Mouse (Mus musculus): ENCODE measurements at regions not wholly inside any gene's neighbourhood (a gene's known extent, or its start where the extent isn't known, plus 50 kb on each side); places are given as distances from the start of the nearest gene placed in this dataset.
A peak's percentile ranks its signal among the peaks of the same experiment; 100 is the strongest.

DNA sequence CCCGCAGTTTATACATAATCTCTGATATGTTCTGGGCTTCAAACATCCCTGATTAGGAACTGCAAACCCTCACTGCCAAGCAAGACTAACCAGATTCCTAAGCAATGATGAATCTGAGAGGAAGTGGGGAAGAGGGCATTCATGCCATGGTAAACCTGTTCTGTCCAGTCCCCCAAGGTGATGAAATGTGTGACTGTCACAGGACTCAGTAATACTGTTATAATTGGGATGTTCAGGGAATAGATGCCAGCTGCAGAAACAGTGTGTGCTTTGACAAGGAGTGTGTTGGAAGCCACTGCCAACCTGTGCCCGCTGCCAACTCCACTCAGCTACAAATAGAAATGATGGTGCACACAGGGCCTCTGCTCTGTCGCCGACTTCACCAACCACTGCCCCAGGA is 466.0 kb downstream of the Efna5 start:
- peak; percentile 3 to 10 for DNase-seq (ENCODE audit: low spot score in 2 of 2)

GRCm38 (mm10) chr17:62412666-62413180 is 468.4 kb downstream of the Efna5 start:
- no peak for DNase-seq (ENCODE audit: low spot score in 2 of 2)

DNA sequence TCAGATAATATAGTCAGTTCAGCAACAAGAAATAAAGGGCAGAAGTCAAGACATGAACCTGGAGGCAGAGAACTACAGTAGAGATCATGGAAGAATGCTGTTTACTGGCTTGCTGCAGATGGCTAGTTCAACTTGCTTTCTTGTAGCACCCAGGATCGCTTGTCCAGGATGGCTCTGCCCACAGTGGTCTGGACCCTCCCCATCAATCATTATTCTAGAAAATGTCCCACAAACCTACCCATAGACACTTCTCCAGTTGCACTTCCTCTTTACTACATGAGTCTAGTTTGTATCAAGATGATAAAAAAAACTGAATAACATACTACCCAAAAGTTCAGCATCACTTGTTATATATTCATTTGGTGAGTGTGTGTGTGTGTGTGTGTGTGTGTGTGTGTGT is 477.4 kb downstream of the Efna5 start:
- no peak for DNase-seq (ENCODE audit: low spot score in 2 of 2)

DNA sequence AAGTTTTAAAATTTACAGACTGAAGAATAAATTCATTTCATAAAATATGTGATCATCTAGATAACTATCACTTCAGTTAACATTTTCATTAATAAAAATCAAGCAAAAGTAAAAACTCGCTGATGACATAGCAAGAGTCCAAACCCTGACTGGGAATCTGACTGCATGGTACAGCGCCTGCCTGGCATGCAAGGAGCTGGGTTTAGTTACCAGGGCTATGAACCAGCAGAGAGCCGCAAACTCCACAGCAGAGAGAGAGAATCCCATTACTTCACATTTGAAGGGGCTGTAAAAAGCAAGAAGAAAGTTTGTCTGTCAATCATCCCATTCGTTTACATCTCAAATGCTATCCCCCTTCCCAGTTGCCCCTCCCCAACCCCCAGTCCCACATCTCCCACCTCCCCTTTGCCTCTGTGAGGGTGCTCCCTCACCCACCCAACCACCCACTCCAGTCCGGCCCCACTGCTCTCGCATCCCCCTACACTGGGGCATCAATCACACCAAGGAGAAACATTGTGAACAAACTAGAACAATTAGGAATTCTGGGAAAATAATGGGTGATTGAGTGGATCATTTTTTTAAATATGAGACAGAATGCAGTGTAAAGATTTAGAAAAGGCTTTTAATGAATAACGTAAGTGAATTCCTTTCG is 487.6 kb downstream of the Efna5 start:
- DNase-seq (ENCODE audit: low spot score in 2 of 2) = no peak

- no peak for DNase-seq (ENCODE audit: low spot score in 2 of 2)
Observed at GRCm38 (mm10) chr17:62384053-62384452, 497.1 kb downstream of the Efna5 start.

DNA sequence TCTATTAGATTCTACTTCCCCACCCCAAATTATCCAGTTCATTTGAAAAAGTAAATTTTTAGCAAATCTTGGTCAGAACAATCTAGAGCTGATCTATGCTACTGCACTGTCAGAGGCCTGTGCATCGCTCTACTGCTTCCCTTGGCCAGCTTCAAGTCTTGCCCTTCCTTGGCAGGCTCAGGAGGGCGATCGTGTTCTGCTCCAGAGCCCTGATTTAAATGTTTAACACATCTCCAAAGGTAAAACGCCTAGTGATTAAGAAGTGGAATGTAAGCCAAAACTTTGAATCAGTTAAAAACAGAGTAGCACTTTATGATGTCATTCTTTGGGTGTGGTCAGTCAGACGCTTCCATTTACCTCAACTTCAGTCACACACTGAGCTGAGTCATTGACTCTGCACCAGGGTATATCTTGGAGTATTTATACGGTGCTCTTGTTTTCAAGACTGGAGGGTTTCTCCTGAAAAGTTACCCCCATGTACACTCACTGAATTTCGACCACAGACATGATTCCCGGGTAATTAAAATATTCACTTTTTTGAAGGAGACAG is 502.2 kb downstream of the Efna5 start:
- DNase-seq (ENCODE audit: low spot score in 2 of 2) = no peak

DNA sequence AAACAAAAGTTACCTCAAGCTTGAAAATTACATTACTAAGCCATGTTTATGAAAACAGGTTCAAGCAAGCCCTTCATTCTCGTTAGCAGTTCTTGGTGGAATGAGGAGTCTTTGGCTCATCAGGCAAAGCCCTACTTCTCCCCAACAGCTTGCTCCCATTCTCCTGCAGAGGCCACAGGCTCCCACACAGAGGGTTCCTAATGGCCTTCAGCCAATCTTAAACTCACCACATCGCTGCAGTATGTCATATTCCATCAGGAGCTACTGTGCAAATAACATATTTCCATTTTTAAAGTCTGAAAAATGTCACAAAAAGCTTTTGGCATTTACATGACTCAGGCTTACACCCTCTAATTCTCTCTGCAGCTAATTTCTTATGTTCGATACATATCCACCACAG is 512.0 kb downstream of the Efna5 start:
- DNase-seq (ENCODE audit: low spot score in 2 of 2) = peak; percentile 4 to 5

DNA sequence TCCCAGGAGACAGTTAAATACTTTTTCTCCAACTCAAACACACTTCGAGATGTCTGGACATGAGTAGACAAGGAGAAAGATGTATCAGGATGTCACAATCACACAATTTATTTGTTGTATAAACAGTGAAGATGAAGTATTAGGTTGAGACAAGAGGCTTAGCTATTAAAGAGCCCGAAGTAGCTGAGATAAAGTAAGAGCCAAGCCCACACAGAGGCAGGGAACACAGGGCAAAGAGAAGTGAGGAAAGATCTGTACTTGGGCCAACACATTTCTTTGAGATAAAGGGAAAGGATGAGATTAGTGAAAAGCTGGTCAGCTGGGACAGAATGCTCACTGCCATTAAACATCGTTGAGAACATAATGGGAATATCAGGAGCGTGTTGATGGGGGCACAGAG is 513.2 kb downstream of the Efna5 start:
- DNase-seq (ENCODE audit: low spot score in 2 of 2) = no peak

- no peak for DNase-seq (ENCODE audit: low spot score in 2 of 2)
Observed at GRCm38 (mm10) chr17:62358323-62358722, 522.8 kb downstream of the Efna5 start.

DNA sequence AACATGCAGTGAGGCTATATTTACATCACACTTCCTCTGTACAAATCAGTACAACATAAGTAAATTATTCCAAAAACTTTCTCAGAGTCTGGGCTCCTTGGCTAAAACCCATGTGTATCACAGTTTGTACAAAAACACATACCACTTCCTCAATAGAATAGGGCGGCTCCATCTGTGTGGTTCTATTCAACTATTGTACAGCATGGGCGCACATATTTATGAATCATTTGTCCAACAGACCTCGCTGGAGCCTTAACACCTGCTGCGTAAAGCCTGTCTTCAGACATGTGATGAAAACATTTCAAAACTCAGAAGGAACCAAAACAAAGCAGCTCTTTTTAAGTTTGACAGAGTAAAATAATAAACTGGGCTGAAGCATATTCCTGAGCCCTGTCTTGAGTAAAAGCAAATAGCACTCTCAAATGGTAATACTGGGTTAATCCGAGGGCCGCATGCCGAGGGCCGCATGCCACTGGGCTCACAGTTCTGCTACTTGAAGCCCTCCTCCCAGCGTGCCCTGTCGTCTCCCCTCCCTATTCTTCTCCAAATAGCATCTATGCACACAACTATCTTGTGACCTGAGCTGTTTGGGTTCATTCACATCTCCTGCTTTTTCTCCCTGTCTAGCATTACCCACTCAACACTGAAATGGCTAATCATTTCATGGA is 543.1 kb downstream of the Efna5 start:
- no peak for DNase-seq (ENCODE audit: low spot score in 2 of 2)

DNA sequence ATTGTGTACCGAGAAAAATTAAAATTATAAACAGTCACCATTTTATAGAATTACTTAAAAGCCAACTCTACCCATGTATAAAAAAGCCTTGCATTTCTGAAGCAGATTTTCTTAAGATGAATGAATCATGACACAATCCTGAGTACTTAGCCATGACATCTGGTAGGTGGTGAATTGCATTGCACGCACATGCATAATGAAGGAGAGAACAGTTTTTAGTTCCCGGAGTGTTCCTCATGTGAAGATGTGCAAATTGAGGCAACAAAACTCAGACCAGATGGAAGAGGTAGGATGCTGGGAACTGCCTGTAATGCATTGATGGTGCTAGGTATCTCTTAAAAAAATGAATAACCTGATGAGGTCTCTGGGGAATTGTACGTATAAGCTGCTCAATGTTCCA is 550.9 kb downstream of the Efna5 start:
- no peak for DNase-seq (ENCODE audit: low spot score in 2 of 2)

- no peak for DNase-seq (ENCODE audit: low spot score in 2 of 2)
Observed at GRCm38 (mm10) chr17:62326844-62327243, 554.3 kb downstream of the Efna5 start.

GRCm38 (mm10) chr17:62319033-62319432 is 562.1 kb downstream of the Efna5 start:
- no peak for DNase-seq (ENCODE audit: low spot score in 2 of 2)

DNA sequence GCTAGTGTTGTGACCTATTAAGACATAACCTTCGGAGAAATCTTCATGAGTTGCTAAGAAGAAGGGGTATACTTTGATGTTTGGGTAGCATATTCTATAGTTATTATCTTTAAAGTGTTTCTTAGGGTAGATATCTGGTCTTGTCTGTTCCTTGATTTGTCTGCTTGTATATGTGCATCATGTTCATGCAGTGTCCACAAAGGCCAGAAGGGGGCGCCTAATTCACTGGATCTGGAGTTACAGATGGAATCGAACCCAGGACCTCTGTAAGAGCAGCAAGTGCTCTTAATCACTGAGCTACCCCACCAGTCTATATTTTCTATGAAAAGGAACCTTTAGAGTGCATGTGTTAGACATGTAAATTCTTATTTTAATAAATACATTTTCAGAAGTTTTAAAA is 571.1 kb downstream of the Efna5 start:
- no peak for DNase-seq (ENCODE audit: low spot score in 2 of 2)

GRCm38 (mm10) chr17:62307111-62307510 is 574.0 kb downstream of the Efna5 start:
- no peak for DNase-seq (ENCODE audit: low spot score in 2 of 2)

GRCm38 (mm10) chr17:62306524-62306923 is 574.6 kb downstream of the Efna5 start:
- DNase-seq (ENCODE audit: low spot score in 2 of 2) = no peak

DNA sequence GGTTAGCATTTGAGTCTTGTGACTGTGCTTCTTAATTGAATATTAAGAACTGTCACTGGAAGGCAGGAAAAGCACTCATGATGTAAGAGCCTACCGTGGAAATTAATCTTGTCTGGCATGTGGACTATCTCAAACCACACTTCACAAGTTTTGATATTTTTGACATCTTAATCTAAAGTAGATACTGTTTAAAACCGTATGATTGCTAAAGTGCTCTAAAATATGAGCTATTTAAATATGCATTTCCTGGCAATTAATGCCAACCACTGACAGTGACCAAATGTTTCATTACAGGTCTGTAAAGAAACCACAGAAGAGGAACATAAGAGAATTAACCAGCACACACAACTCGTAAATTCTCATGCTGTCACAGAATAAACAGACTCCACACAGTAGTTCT is 576.0 kb downstream of the Efna5 start:
- no peak for DNase-seq (ENCODE audit: low spot score in 2 of 2)

DNA sequence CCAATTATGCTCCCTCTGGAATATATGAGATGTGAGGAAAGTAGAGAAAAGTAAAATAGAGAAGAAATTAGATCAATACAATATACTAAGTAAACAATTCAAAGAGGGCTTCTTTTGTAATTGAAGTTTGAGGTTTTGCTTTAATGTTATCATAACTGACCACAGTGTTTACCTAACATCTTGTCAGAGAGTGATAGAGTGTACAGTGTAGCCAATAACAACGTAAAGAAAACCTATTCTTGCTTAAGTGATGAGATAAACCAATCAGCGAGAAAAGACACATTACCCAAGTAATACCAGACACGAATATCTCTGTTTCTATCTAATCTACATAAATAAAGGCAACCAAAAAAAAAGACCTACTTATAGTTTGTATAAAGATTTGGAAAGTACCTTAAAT is 577.0 kb downstream of the Efna5 start:
- no peak for DNase-seq (ENCODE audit: low spot score in 2 of 2)

DNA sequence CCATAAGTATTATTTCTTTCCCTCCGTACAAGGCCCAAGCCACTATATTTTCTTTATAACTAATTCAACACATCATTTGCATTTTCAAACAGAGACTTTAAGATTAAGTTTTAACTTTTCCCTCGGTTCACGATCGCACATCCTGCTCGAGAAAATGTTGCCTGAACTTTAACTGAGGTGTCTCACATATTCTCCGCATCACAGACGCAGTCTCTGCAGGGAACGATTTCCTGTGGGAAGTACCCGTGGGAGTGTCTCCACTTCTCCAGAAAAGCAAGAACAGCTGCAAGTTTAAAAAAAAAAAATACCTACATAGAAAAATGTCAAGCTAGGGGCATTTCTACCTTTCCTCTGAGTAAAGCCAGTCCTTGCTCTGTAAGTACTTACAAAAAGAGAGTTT is 581.2 kb downstream of the Efna5 start:
- DNase-seq (ENCODE audit: low spot score in 2 of 2) = peak; percentile 16 to 25

DNA sequence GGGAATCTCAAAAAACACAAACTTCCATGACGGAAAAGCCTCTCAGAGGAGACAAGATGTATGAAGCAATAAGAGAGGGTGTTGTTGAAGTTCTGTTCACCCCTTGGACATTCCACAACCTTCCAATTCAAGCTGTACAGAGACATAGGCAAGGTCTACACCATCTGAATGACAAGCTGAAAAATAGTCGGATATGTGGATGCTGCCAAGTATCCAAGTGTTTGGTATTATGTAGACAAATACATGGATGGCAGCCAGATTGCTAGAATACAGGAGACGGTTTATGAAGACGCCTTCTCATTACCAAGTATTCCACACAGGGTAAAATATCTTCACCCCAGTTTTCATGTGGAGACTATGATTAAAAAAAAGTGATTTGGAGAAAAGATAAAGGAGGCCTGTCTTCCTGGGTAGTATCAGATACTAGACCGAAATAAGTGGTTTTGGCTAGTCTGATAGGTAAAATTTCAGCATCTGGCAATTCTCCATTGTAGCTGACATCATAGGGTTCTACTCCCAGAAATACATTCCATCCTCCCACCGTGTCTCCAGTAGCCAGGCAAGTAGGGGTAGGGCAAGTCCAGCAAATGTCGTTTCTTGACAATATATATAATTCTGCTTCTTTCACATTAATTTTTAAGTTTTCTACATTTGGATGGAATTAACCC is 583.6 kb downstream of the Efna5 start:
- DNase-seq (ENCODE audit: low spot score in 2 of 2) = no peak

DNA sequence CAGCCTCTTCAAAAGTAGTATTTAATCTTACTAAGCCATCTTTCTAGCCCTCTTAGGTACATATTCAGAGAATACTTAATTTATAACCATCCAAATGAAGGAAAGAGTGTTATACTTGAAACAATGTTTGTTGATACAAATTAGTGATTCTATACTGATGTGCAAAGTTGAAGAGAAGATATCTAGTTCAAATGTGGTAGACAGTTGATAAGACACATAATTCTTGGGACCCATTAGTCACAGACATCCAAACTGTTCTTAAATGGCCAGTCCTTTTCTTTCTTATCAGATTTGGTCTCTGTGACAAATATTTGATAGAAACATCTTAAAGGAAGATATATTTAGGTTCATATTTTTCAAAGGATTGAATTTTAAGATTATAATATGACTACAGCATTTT is 585.7 kb downstream of the Efna5 start:
- DNase-seq (ENCODE audit: low spot score in 2 of 2) = no peak

DNA sequence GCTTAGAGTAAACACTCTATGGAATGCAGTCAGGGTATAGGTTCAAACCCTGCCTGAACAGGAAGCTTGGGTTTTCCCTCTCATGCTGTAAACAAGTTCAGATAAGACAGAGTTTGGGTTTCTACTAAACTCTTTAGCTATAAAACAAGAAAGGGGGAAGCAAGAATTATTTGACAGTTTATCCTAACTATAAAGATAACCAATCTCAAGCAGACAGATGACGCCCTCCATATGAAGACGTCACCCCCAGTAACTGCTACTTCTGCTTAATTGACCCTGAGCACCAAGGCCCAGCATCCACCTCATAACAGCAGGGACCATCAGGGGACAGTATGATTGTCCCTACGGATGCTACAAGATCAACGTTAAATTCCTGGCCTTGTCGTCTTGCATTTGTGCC is 588.4 kb downstream of the Efna5 start:
- DNase-seq (ENCODE audit: low spot score in 2 of 2) = no peak

GRCm38 (mm10) chr17:62287666-62288065 is 593.5 kb downstream of the Efna5 start:
- DNase-seq (ENCODE audit: low spot score in 2 of 2) = no peak

All from right cerebral cortex, adult 2 months (tissue).